Mouse (Mus musculus): ENCODE measurements around the gene Olfr1026. TPM values are rescaled to one million over a fixed set of nuclear protein-coding genes. Genes with fewer than 3 reads are reported as not detected.

Gene Olfr1026
- not detected in 2 replicates for polyA plus RNA-seq (2015; fragmentation: Nextera tagmentation; extraction: Ambion mirVana)

GRCm38 (mm10) chr2:85921258-85921657 lies at the start of gene Olfr1026:
Olfr1026 (plus strand) TSS chr2:85921558.
- Histone ChIP-seq H3K9me3 (no peaks in the 10 kb centered on the region), H3K9ac (no peak within 1 kb of the TSS), H3K36me3 (no peaks in the 10 kb centered on the region), H3K27ac (no peak within 1 kb of the TSS), H3K4me2 (replicated peaks) (no peak within 1 kb of the TSS), H3K4me3 (no peak within 1 kb of the TSS), H3K4me1 (no peaks in the 10 kb centered on the region), H3K27me3 (no peaks in the 10 kb centered on the region)
- WGBS: 83% methylated on average over 3 of the region's 3 CpGs
- ATAC-seq (ENCODE audit: low FRiP score, low read depth): no peak

GRCm38 (mm10) chr2:85885340-85885739 lies 36.0 kb upstream of the Olfr1026 start, which contains the start of gene Olfr1023:
Olfr1023 (plus strand) TSS chr2:85885640.
- no peaks in the 10 kb centered on the region for H3K9me3 ChIP-seq
- ATAC-seq (ENCODE audit: low FRiP score, low read depth): no peak
- H3K4me3 ChIP-seq: no peak within 1 kb of the TSS
- no peaks in the 10 kb centered on the region for H3K4me1 ChIP-seq
- H3K36me3 ChIP-seq: no peaks in the 10 kb centered on the region
- WGBS: 75% methylated on average over 2 of the region's 2 CpGs
- H3K9ac ChIP-seq: no peak within 1 kb of the TSS
- H3K27ac ChIP-seq: no peak within 1 kb of the TSS
- no peaks in the 10 kb centered on the region for H3K27me3 ChIP-seq
- no peak within 1 kb of the TSS for H3K4me2 ChIP-seq (replicated peaks)

- Histone ChIP-seq H3K27me3 (no peaks in the 10 kb centered on the region), H3K9ac (no peak within 1 kb of the TSS), H3K4me2 (replicated peaks) (no peak within 1 kb of the TSS), H3K4me3 (no peak within 1 kb of the TSS), H3K27ac (no peak within 1 kb of the TSS), H3K36me3 (no peaks in the 10 kb centered on the region), H3K4me1 (no peaks in the 10 kb centered on the region), H3K9me3 (peaks cover 5% of the 10 kb centered on the region; the same call in 1 of the 2 replicates)
- WGBS: 82% methylated on average over 3 of the region's 3 CpGs
- no peak for ATAC-seq (ENCODE audit: low FRiP score, low read depth)
Measured at GRCm38 (mm10) chr2:85904952-85905351, 16.4 kb upstream of the Olfr1026 start, which contains the start of gene Olfr1024. Olfr1024 (minus strand) TSS chr2:85905052.

GRCm38 (mm10) chr2:85913197-85913596 lies 8.2 kb upstream of the Olfr1026 start:
- H3K9ac ChIP-seq: no peak overlapping the region
- ATAC-seq (ENCODE audit: low FRiP score, low read depth): no peak
- H3K27ac ChIP-seq: no peak overlapping the region
- H3K4me2 ChIP-seq (replicated peaks): no peak overlapping the region
- no peaks in the 10 kb centered on the region for H3K27me3 ChIP-seq
- H3K4me3 ChIP-seq: no peak overlapping the region
- H3K9me3 ChIP-seq: no peaks in the 10 kb centered on the region
- H3K36me3 ChIP-seq: no peaks in the 10 kb centered on the region
- no peaks in the 10 kb centered on the region for H3K4me1 ChIP-seq

GRCm38 (mm10) chr2:85914893-85915292 lies 6.5 kb upstream of the Olfr1026 start, which contains the start of gene Olfr1025-ps1:
Olfr1025-ps1 (plus strand) TSS chr2:85915193.
- H3K36me3 ChIP-seq: no peaks in the 10 kb centered on the region
- WGBS: 53% methylated on average over 1 of the region's 1 CpGs
- no peak for ATAC-seq (ENCODE audit: low FRiP score, low read depth)

GRCm38 (mm10) chr2:85950137-85950536 lies 28.8 kb downstream of the Olfr1026 start, which contains the start of gene Olfr1028:
Olfr1028 (plus strand) TSS chr2:85950437.
- Histone ChIP-seq H3K4me3 (no peak within 1 kb of the TSS), H3K4me1 (no peaks in the 10 kb centered on the region), H3K9ac (no peak within 1 kb of the TSS), H3K4me2 (replicated peaks) (no peak within 1 kb of the TSS), H3K36me3 (no peaks in the 10 kb centered on the region), H3K9me3 (no peaks in the 10 kb centered on the region), H3K27ac (no peak within 1 kb of the TSS), H3K27me3 (no peaks in the 10 kb centered on the region)
- WGBS: 80% methylated on average over 1 of the region's 1 CpGs
- ATAC-seq (ENCODE audit: low FRiP score, low read depth): no peak

More at GRCm38 (mm10) chr2:85914893-85915292, 6.5 kb upstream of the Olfr1026 start, which contains the start of gene Olfr1025-ps1:
- Histone ChIP-seq H3K4me2 (replicated peaks) (no peak within 1 kb of the TSS), H3K27me3 (no peaks in the 10 kb centered on the region), H3K9ac (no peak within 1 kb of the TSS), H3K4me3 (no peak within 1 kb of the TSS), H3K27ac (no peak within 1 kb of the TSS), H3K9me3 (no peaks in the 10 kb centered on the region), H3K4me1 (no peaks in the 10 kb centered on the region)

GRCm38 (mm10) chr2:85973595-85973994 lies 52.2 kb downstream of the Olfr1026 start, which contains the start of gene Olfr1029:
Olfr1029 (plus strand) TSS chr2:85973895.
- no peaks in the 10 kb centered on the region for H3K36me3 ChIP-seq
- H3K9ac ChIP-seq: no peak within 1 kb of the TSS
- H3K27ac ChIP-seq: no peak within 1 kb of the TSS
- no peaks in the 10 kb centered on the region for H3K9me3 ChIP-seq
- ATAC-seq (ENCODE audit: low FRiP score, low read depth): no peak
- no peaks in the 10 kb centered on the region for H3K4me1 ChIP-seq
- H3K27me3 ChIP-seq: no peaks in the 10 kb centered on the region
- no peak within 1 kb of the TSS for H3K4me3 ChIP-seq
- H3K4me2 ChIP-seq (replicated peaks): no peak within 1 kb of the TSS
- WGBS: 90% methylated on average over 2 of the region's 2 CpGs

Other genes with a start within 250 kb of the Olfr1026 start
- not detected in 2 replicates for gene Olfr1006, start 242.8 kb upstream of the Olfr1026 start, polyA plus RNA-seq (2015; fragmentation: Nextera tagmentation; extraction: Ambion mirVana)
- gene Olfr1008, start 232.1 kb upstream of the Olfr1026 start, polyA plus RNA-seq (2015; fragmentation: Nextera tagmentation; extraction: Ambion mirVana): not detected in 2 replicates
- not detected in 2 replicates for gene Olfr1009, start 206.1 kb upstream of the Olfr1026 start, polyA plus RNA-seq (2015; fragmentation: Nextera tagmentation; extraction: Ambion mirVana)
- gene Olfr1012, start 158.8 kb upstream of the Olfr1026 start, polyA plus RNA-seq (2015; fragmentation: Nextera tagmentation; extraction: Ambion mirVana): not detected in 2 replicates
- not detected in 2 replicates for gene Olfr1013, start 154.5 kb upstream of the Olfr1026 start, polyA plus RNA-seq (2015; fragmentation: Nextera tagmentation; extraction: Ambion mirVana)
- not detected in 2 replicates for gene Olfr1014, start 148.8 kb upstream of the Olfr1026 start, polyA plus RNA-seq (2015; fragmentation: Nextera tagmentation; extraction: Ambion mirVana)
- not detected in 2 replicates for gene Olfr1015, start 139.5 kb upstream of the Olfr1026 start, polyA plus RNA-seq (2015; fragmentation: Nextera tagmentation; extraction: Ambion mirVana)
- gene Olfr1016, start 119.0 kb upstream of the Olfr1026 start, polyA plus RNA-seq (2015; fragmentation: Nextera tagmentation; extraction: Ambion mirVana): not detected in 2 replicates
- not detected in 2 replicates for gene Olfr1018, start 103.1 kb upstream of the Olfr1026 start, polyA plus RNA-seq (2015; fragmentation: Nextera tagmentation; extraction: Ambion mirVana)
- not detected in 2 replicates for gene Olfr1019, start 76.1 kb upstream of the Olfr1026 start, polyA plus RNA-seq (2015; fragmentation: Nextera tagmentation; extraction: Ambion mirVana)
- gene Olfr1020, start 74.5 kb upstream of the Olfr1026 start, polyA plus RNA-seq (2015; fragmentation: Nextera tagmentation; extraction: Ambion mirVana): not detected in 2 replicates
- not detected in 2 replicates for gene Olfr1022, start 53.0 kb upstream of the Olfr1026 start, polyA plus RNA-seq (2015; fragmentation: Nextera tagmentation; extraction: Ambion mirVana)
- gene Olfr1023, start 35.9 kb upstream of the Olfr1026 start, polyA plus RNA-seq (2015; fragmentation: Nextera tagmentation; extraction: Ambion mirVana): not detected in 2 replicates
- gene Olfr1024, start 16.5 kb upstream of the Olfr1026 start, polyA plus RNA-seq (2015; fragmentation: Nextera tagmentation; extraction: Ambion mirVana): not detected in 2 replicates
- gene Olfr1025-ps1, start 6.4 kb upstream of the Olfr1026 start, polyA plus RNA-seq (2015; fragmentation: Nextera tagmentation; extraction: Ambion mirVana): not detected in 2 replicates
- gene Olfr1028, start 28.9 kb downstream of the Olfr1026 start, polyA plus RNA-seq (2015; fragmentation: Nextera tagmentation; extraction: Ambion mirVana): not detected in 2 replicates
- gene Olfr1029, start 52.3 kb downstream of the Olfr1026 start, polyA plus RNA-seq (2015; fragmentation: Nextera tagmentation; extraction: Ambion mirVana): not detected in 2 replicates
- gene Olfr1030, start 57.7 kb downstream of the Olfr1026 start, polyA plus RNA-seq (2015; fragmentation: Nextera tagmentation; extraction: Ambion mirVana): not detected in 2 replicates
- gene Olfr1031, start 68.7 kb downstream of the Olfr1026 start, polyA plus RNA-seq (2015; fragmentation: Nextera tagmentation; extraction: Ambion mirVana): not detected in 2 replicates
- gene Olfr1032, start 84.0 kb downstream of the Olfr1026 start, polyA plus RNA-seq (2015; fragmentation: Nextera tagmentation; extraction: Ambion mirVana): not detected in 2 replicates
- 0.33 and 0.90 TPM in 2 replicates for gene Olfr1033, start 99.1 kb downstream of the Olfr1026 start, polyA plus RNA-seq (2015; fragmentation: Nextera tagmentation; extraction: Ambion mirVana)
- gene Olfr1034, start 124.3 kb downstream of the Olfr1026 start, polyA plus RNA-seq (2015; fragmentation: Nextera tagmentation; extraction: Ambion mirVana): not detected in 2 replicates
- not detected in 2 replicates for gene Olfr1036, start 152.4 kb downstream of the Olfr1026 start, polyA plus RNA-seq (2015; fragmentation: Nextera tagmentation; extraction: Ambion mirVana)
- gene Olfr1037, start 165.8 kb downstream of the Olfr1026 start, polyA plus RNA-seq (2015; fragmentation: Nextera tagmentation; extraction: Ambion mirVana): not detected in 2 replicates
- gene Olfr1039, start 214.4 kb downstream of the Olfr1026 start, polyA plus RNA-seq (2015; fragmentation: Nextera tagmentation; extraction: Ambion mirVana): not detected in 2 replicates
- not detected in 2 replicates for gene Olfr1040, start 225.2 kb downstream of the Olfr1026 start, polyA plus RNA-seq (2015; fragmentation: Nextera tagmentation; extraction: Ambion mirVana)
- not detected in 2 replicates for gene Olfr1042, start 240.3 kb downstream of the Olfr1026 start, polyA plus RNA-seq (2015; fragmentation: Nextera tagmentation; extraction: Ambion mirVana)
- gene Olfr1043, start 246.0 kb downstream of the Olfr1026 start, polyA plus RNA-seq (2015; fragmentation: Nextera tagmentation; extraction: Ambion mirVana): not detected in 2 replicates